Mouse (Mus musculus) lung, adult 18-20 months (tissue): Measurements from ENCODE around the gene Arhgdia.

Experiments
- DNase-seq, 2 experiments: peaks; one replicate each; pipeline ENCODE4 v3.0.0; 2022; ENCODE audit warnings: mixed read lengths in 2 of 2

Gene Arhgdia

DNA sequence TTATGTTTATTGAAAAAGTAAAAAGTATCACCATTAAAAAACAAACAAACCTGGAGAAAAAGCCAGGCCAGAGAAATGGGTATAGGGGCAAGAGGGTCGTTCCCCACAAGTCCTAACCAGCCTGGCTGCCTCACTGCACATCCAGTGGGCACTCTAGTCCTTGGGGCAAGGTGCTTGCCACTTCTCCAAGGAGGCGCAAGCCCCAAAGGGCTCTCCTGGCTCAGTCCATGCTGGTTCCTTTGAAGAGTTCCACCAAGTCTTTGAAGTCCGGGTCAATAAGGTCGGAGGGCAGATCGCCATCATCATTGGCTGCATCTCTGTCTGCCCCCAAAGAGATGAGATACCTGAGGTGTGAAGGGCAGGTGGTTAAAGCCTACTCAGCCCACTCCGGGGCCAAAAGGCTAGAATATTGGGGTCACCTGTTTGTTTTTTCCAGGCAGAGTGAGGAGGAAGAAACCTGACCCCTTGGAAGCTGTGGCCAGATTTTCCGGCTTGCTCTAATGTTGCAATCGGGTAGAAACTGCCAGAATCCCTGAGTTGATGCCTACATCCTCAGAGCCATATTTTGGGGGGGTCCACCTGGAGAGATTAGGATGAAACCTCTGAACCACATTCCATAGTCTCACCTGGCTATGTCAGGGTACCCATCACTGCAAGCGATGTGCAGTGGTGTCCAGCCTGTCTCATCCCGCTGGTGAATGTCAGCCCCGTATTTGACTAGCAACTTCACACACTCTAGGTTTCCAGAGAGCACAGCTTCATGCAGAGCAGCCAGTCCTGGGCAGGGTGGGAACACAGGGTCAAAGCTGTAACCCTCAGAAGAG, 31.2 kb downstream of the Arhgdia start:
- peak in 1 of 2 experiments; percentile 19 for DNase-seq

- peak; percentile 93 to 95 for DNase-seq
Measured at GRCm38 (mm10) chr11:120549168-120549945, 32.1 kb downstream of the Arhgdia start, which contains the start of gene Mcrip1. Mcrip1 (minus strand) TSS chr11:120549727.

- DNase-seq: no peak
Measured at GRCm38 (mm10) chr11:120548786-120549167, 32.6 kb downstream of the Arhgdia start.

GRCm38 (mm10) chr11:120548214-120548613, 33.2 kb downstream of the Arhgdia start:
- no peak for DNase-seq

DNA sequence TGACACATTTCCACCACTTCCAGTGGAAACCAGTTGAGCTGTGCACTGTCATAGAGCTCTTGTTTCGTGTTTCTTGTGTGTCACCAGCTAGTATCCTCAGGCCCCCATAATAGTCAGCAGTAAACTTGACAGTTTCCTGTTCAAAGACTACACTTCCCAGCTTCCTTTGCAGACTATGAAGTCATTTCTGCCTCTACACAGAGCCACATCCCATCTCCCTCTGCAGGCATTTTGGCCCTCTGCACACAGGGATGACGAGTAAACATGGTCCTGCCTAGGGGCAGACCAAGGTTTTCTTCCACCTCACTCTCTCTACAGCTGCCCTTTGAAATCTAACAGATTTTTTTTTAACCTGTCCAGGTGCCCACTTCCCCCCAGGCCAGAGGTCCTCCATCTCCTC, 34.0 kb downstream of the Arhgdia start:
- no peak for DNase-seq

GRCm38 (mm10) chr11:120545964-120546363, 35.5 kb downstream of the Arhgdia start:
- no peak for DNase-seq

DNA sequence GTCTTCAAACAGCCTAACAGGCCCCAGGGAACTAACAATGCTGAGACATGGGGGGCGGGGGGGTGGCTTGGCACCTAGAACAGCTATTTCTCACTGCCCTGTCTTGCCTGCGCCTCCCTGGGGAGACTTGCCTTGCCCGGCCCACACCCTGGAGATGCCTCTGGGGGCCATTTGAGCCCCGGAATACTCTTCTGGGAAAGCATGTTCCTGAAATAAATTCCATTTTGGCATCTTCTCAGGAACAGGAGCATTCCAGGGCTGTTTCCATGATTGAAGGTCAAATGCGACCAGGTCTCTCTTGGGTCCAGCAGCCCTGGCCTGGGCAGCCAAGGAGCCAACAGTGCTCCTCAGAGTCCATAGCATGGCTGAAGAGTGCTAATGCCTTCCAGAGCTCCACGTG, 39.0 kb downstream of the Arhgdia start:
- DNase-seq: no peak

GRCm38 (mm10) chr11:120541907-120542306, 39.5 kb downstream of the Arhgdia start:
- peak in 1 of 2 experiments; percentile 25 for DNase-seq

DNA sequence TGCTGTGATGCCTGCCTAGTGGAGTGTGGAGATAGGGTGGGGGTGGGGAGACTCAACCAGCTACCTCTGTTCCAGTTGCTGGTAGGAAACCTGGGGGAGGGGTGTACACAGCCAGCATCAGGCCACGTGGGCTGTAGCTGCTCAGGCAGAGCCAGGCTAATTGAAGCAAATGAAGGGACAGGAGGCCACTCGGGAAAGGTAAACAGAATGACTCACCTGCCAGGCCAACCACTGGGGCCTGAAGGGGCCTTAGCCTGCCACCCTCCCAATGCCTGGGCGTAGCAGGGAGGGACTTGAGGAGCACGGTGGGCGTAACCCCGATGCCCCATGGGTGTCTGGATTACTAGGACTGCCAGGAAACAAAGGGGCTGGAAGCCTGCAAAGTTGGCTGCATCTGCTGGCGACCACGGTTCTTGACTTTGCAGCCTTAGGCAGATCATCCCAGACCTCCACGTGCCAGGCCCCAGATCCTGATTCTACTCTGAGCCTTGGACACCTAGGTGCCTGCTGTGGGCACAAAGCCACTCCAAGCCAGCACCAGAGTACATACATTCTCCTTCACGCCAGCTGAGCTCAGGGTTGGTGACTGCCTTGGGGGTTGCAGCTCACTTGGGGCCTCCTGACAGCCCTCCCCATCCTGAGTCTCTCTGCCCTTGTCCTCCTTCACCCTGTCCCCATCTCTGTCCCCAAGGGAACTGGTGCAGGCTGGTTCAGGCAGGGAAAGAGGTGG, 42.0 kb downstream of the Arhgdia start:
- DNase-seq: peak; percentile 85 to 90

DNA sequence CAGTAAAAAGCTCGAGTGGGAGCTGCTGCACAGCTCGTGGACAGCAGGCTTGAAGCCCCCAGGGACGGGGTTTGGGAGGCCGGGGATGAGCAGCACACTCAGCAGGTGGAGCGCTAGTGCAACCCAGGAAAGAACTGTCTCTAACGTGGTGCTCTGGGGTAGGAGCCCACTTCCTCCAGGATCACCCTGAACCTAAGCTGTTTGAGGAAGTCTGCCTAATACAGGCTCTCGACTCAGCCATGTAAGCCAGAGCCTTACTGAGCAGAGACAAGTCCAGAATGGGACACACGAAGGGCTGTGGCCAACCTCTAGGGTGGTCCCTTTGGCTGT, 42.5 kb downstream of the Arhgdia start:
- no peak for DNase-seq

DNA sequence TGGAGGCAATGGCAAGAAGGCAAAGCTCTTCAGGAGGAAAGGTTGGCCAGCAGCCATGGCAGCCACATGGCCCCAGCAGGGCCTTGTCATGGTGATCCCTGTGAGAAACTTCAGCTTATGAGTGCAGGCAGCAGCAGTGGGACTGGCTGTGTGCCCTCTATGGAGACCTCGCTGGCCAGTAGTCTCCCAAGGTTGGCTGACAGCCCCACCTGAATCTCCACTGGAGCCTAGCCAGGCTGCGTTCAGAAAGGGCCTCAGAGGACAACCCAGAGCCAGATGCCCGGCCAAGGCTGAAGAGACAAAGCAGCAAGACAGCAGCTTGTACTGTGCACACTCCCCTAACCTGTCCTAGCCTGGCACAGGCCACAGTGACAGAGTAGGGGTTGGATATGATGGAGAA, 42.9 kb downstream of the Arhgdia start:
- peak; percentile 77 to 80 for DNase-seq

GRCm38 (mm10) chr11:120535804-120536203, 45.6 kb downstream of the Arhgdia start:
- DNase-seq: no peak

DNA sequence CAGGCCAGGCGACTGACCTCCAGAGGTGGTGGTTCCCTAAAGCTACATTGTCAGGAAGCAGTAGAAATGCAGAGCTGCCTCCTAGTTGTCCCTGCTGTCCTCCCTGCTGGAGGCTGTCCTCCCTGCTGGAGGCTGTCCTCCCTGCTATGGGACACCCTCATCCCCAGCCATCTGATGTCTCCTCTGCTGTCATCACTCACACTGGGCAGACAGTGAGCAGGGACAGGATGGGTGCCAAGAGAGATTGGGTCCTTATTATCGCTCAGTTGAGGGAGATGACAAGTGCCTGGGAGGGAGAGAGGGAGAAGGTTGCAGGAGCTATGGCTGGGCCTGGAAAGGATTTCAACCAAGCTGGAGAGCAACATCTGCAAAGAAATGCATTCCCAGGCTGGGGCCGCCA, 46.3 kb downstream of the Arhgdia start:
- DNase-seq: no peak

GRCm38 (mm10) chr11:120534093-120534492, 47.3 kb downstream of the Arhgdia start:
- DNase-seq: no peak

- DNase-seq: no peak
Measured at GRCm38 (mm10) chr11:120531646-120532045, 49.8 kb downstream of the Arhgdia start.

DNA sequence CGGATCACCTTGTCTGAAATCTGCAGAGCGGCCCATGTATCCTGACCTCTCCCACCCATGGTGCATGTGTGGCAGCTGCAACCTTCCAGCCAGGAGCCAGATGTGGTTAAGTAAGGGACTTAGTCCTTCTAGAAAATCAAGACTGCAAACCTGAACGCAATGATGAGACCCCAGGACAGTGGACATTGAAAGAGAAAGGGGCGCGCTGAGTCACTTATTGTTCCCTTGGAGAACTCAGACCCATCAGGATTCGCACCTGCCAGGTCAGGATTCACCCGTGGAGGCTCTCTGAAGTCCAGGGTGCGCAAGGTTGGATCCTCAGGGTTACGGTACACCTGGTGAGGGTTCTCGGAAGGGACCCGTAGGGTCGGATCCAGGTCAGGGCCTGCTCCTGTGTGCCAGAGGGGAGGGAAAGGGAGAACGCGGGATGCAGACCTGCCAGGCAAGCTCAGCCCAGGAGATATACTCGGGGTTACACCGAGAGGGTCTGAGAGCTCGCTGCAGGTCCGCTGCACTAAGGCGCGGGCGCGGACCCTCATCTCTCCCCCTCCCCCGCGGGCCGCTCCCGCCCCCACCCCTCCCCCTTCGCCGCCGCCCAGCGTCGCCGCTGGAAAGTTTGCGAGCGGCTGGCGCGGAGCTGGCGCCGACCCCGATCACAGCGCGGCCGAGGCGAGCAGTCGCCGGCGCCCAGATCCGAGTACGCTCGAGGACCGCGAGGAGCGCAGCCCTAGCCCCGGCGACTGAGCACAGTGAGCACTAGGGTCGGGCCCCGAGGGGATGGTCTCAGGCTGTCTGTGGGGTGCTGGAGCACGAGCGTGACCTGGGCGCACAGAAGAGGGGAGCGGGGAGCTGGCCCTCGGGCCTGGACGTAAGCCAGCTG, 51.1 kb downstream of the Arhgdia start, which contains the start of gene Gcgr:
Gene Gcgr, plus strand, starts transcription at position 615 of the 880 bp plus-strand sequence.
- no peak for DNase-seq

- no peak for DNase-seq
Measured at GRCm38 (mm10) chr11:120528903-120529302, 52.5 kb downstream of the Arhgdia start.
